Mouse (Mus musculus) ovary, postnatal 36 days (tissue): ENCODE results near the gene Fancc.

Experiments used
- DNase-seq: peaks from one replicate; pipeline ENCODE4 v3.0.0; 2022; ENCODE audit warnings: low spot score, mixed read lengths

Fancc gene

DNA sequence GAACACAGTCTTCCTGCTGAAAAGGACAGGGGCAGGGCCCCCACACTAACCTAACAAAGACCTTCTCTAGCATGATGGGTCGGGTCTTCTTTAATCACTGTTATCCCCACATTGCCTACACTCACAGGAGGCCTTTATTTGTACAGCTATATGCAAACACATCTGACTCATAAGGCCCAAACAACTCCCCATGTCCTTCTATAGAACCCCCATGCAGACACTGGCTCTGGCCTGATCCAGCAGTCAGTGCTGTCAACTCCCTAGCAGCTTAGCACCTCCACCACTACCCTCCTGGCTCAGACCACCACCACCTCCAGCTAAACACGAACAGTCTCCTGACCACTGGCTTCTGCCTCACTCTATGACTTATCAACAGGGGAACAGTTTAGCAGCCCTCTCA lies 149.4 kb downstream of the Fancc start:
- no peak for DNase-seq

DNA sequence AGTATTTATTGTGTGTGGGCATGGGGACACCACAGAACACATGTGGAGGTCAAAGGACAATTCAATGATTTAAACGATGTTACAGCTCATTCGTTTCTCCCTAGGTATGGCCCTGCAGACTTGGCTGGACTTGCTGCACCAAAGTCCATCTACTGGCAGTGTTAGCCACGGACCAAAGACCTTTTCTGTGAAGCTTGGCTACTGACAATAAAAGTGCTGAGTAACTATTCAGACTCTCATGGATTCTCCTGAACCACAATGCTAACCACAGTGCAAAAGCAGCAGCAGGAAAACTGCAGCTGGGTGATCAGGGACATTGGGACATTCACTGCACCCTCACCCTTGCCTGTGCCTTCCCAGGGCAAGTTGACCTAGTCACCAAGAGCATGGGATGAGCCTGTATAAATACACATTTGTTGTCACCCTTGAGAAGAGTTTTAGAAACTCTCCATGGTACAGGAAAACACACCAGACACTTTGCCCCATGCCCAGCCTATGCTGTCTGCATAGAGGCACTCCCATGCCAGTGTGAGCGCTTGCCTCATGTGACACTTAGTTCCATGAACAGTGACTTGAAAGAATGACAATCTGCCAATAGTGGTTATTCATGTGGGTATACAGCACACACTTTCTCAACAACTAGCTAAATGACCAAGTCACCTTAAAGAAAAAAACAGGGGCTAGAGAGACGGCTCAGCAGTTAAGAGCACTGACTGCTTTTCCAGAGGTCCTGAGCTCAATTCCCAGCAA lies 151.4 kb downstream of the Fancc start:
- DNase-seq, result no peak

DNA sequence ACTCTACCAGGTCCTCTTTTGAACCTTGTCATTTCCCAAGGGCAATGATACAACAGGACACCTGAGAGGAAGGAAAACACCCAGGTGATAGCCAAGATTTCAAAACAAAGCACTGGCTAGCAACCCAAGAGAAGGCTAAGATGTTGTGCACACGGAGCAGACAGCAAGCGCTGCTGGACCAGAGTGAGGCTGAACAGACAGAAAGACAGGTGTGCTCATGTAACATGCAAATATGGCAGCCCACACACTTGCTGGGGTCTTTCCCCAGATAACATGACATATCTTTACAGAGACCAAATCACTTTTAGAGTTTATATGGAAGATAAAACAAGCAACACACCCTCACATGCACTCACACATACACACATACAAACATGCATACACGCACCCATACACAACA lies 152.6 kb downstream of the Fancc start:
- no peak for DNase-seq

DNA sequence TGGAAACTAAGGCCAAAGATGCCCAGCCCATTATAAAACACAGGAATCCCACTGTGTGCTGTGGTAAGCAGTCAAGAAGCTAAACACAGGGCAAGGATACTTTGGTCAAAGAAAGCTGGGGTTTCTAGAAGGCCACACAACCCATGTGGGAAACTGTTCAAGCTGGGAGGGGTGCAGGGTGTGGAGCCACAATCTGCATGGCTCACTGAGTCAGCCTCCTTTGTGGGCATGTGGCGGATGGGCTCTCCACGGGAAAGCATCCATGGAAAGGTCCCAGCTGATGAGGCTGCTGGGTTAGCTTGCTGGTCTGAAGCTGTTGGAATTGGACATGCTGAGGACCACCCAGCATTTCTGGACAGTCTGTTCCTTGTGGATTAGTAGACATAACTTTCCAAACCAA lies 154.3 kb downstream of the Fancc start:
- no peak for DNase-seq

DNA sequence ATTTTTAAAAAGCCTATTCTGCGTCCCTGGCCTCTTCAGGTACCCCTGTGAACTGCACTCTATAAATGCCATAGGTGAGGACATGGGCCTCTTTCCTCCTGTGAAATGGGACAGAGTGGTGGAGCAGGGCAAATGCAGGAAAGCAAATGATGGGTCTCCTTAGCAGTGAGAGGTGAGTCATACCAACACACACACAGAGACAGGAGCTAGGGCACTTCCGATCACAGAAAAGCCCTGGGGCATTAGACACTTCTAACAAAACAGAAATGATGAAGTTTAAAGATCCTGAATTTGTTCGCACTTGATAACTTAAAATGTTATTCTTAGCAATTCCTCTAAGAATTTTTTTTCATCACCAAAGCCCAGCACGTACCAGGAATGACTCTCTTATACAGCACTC lies 157.1 kb downstream of the Fancc start:
- no peak for DNase-seq

DNA sequence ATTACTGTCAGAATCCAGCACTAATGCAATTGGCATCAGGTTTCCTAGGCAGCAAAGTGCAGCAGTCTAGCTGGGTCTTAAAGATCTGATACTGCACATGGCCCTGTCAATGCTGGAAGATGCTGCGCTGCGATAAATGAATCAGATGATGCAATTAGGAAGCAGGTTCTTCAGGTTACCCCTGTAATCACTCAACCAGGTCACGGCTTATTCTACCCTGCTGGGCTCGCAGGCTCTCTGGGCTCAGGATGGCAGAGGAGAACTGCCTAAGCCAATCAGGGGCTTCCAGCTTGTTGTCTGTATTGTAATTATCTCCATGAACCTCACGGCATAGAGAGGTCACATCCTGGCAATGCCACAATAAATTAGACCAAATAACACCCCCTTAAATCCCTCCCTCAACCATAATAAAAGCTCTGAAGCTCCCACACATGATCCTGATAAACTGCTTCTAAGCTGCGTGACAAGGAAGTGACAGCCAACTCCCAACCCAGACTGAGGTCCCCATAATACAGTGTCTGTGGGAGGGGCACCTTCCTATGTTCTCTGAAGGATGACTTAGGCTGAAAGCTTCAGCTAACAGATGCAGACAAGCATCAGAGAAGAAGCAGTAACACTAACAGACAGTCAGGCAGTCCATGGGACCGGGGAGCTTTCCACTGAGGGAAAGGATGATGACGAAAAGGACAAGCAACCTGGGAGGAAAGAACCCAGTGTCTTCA lies 159.7 kb downstream of the Fancc start:
- DNase-seq, result no peak

DNA sequence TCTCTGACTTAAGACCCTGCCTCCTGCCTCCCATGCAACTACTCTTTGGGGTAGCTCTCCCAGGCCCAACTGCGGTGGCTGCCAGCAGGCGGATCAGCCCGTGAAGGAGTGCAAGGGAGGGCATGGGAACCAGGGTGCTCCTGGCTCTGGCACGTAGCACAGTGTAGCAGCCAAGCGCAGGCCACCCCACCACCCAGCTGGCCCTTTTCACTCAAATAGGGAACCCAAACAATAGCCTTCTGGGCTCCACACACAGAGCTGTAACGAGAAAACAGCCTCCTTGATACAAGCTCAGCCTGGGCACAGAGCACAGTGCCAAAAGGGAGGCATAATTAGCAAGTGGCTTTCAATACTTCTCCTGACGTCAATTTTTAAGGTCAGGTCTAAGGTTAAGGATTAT lies 160.7 kb downstream of the Fancc start:
- peak; percentile 24 for DNase-seq

DNA sequence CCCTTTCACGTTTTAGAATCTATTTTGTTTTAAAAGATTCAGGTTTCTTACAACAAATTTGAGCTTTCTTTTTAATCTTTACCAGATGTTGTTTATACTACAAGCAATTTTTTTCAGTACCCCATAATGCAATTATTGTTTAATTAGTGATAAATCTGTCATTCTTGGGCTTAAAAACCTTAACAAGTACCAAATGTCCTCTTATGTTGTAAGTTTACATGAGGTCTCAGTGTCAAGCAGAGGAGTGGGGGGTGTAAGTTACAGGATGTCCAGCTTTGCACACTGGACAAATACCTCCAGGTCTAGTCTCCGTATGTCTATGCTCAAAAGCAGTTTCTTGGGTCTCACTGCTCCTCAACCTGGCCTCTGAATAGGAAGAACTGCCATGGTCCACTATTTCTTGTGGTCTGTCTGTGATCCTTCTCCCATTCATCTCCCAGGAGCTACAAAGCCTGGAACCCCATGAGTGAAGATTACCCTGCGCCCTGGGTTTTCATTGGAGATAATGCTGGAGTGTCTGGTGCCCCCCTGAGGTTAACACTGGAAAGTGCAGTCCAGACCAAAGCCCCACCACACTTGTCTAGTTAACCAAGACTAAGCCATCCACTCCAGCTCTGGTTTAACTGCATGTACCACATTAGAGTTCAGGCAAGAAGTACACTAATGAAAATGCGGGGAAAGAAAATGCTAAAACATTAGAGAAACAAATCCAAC lies 161.5 kb downstream of the Fancc start:
- no peak for DNase-seq

DNA sequence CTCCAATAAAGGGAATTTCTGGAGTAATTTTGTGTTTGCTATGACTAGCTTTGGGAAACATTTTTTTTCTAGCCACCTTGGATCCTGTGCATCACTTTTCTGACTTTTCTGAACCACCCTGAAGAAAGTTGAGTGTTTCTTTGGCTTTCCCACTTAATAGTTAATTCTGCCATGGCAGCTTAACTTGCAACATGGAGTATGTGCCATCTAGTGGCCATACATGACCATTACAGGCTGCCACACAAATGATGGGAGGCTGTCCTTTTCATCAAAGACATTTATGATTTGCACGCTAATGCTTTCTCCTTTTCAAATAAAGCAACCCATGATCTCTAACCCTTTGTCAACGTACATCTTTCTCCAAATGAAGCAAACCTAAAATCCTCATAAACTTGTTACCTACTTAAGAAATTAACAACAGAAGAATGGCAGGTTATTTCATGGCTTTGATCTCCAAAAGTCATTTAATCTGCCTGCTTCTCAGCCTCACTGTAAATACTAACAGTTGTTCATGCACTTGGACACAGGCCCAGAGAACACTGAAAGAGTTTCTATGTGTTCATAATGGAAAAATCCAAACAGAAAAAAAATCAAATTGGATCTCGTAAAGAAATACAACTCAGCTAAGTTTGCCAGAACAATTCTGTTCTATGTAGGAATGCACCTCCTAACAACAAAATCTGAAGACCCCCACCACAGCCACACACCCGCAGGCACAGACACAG lies 164.3 kb downstream of the Fancc start:
- no peak for DNase-seq

DNA sequence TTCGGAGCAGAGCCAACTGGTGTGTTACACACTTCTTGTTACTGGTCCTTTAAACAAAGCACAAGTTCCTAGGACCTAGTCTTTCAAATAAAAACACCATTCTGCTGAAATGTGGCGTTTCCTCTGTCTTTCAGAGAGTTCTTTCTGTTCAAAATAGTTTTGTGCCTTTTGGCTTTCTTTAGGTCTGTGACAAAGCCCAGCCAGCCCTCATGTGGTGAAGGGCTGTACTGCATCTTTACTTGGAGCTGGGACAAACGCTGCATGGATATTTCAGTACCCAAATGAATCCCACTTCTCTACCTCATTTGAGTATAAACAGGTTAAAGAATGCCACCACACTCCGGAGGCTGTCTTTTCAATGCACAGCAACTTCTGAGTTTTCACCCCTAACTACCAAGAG lies 165.7 kb downstream of the Fancc start:
- peak; percentile 65 for DNase-seq

DNA sequence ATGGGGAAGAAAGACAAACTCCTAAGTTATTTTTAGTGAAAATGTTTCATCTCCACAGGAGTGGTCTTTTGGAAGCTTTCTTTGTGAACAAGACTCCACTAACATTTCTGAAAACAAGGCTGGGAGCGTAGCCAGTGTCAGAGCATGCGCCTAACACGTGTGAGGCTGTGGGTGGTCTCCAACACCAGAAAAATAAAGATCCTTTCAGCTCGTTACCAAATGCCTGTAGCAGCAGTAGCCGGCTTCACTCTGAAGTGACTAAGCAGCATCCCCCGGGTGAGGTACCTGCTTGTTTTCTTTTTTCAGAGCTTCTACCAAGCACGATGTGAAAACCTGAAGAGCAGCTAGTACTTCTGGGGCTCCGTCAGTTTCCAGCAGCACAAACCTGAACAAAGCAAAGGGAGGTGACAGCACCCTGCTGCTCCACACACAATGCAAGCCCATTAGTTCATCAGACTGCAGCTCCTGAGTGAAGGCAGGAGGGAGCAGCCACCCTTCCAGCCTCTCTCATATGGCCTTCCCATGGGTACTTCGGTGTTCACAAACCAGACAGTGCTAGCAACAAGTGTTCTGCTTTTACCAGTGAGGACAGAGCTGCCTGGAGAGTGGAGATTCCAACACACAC lies 166.7 kb downstream of the Fancc start:
- DNase-seq, result no peak

DNA sequence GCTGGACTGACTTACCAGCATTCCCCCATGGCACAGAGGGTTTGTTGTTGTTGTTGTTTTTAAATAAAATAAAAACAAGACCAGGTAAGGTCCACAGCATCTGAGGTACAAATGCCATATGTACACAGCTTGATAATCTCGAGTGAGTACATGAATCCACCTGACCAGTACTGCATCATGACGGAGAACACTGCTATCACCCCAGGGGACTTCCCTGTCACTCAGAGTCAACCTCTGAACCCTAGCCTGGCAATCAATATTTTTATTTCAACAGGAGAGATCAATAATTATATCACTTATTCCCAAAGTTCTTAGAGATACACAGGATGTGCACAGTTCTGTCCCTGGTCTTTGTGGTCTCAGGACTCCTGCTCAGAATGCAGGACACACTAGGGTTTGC lies 171.1 kb downstream of the Fancc start:
- no peak for DNase-seq

DNA sequence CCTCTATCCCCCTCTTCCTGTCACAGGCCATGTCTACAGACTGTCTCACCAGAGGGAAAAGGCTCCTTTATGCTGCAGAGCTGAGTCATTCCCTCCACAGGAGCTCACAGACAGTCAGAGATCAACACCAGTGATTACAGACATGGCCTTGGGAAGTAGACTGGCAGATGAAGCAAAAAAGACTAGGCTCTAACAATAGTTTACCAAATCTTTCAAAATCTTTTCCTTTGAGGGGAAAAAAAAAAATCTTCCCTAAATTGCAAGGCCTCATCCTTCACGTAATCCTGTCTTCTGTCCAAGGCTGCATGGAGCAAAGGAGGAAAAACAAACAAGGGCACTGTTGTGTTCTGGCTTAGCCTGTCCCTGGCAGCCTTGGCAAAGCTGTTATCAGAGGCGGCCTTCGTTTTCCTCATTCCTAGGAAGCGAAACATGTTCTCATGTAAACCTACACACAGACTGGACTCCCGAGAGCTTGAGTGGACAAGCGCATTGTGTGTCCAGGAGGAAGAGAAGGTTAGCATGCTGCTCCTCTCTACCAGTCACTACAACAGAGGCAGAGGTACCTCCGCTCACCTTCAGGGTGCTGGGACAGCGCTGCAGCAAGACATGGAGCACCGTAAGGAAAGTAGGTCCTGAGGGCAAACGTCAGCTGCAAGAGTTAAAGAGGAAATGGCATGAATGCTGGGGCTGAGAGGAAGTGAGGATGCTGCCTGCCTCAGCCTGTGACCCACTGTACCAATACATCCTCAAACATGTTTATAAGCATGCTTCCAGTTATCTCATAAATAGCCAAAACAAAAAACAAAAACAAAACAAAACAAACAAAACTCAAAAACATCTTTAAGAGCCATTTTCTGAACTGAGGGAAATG lies 171.9 kb downstream of the Fancc start:
- DNase-seq, result peak; percentile 53

DNA sequence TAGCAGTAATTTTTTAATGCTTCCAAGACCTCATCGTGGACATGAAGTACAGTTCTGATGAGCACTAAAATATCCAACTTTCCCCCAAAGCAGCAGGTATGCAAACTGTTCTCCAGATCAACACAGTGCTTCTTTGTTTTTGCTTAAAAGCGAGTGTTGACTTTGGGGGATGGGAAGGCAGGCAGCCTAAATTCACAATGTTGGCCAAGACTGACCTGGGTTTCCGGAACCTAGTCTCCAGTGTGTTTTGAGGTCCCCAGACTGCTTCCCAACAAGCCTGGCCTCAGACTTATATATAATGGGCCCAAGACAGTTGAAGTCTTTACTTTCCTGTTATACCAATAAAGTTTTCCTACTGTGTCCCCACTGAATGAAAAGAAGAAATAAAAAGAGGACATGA lies 172.8 kb downstream of the Fancc start:
- no peak for DNase-seq

DNA sequence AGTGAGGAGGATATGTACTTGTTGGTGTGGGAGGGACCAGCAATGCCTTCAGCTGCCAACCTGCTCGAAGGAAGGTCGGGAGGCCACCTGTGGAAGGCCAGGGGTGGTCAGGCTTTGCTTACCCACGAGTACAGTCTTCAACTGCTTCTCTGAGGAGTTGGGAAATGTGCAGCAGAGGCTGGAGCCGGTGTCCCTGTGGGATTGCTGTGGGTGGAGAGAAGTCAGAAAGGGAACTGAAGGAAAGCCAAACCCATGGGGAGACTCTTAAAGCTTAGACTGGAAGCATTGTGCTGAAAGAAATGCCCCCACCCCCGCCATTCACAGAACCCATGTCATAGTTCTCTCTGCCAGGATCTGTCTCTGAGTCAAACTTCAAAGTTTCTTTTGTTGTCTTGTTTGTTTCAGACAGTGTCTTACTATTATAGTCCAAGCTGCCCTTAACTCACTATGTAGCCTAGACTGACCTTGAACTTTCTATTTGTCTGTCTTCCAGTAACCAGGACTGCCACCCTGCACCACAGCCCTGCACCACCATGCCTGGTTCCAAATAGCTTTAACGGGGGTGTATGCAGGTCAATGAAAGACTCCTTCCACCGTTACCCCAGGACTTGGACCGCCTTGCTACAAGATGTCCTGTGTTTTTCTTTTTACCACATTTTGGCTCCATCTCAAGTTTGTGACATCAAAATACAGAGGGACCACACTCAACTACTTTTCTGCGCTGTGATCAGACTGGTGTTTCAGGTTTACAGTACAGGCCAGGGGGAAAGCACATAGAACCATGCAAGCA lies 173.6 kb downstream of the Fancc start:
- DNase-seq, result no peak

DNA sequence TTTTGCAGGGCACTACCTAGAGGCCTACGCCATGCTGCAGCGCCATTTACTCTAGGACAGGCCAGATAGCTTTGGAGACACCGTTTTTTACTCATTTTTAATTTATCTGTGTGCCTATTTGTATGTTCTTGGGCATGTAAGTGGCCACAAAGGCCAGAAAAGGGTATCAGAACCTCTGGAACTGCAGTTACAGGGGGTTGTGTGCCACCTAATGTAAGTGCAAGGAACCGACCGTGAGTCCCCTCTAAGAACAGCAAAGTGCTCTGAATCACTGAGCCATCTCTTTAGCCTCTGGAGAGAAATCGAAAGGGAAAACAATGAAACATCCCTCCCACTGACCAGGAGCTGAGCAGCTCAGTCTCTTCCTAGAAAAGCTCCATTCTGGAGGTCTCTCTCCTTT lies 174.3 kb downstream of the Fancc start:
- no peak for DNase-seq

DNA sequence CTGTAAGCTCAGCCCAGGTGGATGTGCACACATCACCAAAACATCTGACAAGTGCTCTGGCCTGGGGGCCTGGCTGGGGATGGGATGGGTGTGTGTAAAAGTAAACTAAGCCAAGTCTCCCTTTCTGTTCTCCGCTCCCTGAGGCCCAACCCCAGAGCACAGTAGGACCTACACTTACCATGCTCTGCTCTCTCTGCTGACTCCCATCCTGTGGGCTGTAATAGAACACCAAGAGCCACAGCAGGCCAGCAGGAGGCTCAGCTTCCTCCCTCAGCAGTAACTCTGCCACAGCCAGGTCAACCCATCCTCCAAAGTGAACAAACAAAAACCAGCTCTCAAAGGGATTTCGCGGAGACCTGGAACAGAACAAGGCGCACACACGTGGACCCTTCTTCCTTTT lies 175.4 kb downstream of the Fancc start:
- DNase-seq, result no peak

DNA sequence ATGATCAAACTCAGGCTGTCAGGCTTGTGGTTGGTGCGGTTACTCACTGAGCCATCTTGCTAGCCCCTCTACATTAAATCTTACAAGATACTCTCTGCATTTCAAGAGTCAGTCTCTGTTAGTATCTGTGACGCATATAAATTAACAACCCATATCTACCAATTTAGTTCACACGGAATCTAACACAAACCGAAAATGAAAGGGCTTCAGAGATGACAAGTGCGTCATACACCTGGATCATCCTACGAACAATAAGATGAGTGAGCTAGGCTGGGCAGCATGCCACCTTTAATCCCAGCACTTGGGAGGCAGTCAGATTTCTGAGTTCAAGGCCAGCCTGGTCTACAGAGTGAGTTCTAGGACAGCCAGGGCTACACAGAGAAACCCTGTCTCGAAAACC lies 177.3 kb downstream of the Fancc start:
- DNase-seq, result no peak

DNA sequence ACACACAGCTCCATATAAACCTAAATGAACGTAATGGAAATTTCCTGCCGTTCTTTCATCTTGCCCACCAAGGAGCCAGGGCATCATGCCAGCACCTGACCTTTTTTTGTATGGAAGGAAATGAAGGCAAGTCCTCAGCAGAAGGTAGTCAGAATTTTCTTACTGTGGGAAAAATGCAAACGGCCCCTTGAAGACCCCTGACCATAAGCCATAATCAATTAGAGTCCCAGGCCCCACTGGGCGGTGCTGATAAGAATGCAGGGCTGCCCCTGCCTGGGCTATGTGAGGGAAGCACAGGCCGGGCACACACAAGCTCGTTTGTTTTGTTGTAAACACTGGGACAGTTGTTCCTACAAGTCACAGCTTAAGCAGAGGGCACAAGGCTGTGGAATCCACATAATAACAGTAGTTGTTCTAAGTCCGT lies 179.4 kb downstream of the Fancc start:
- no peak for DNase-seq

DNA sequence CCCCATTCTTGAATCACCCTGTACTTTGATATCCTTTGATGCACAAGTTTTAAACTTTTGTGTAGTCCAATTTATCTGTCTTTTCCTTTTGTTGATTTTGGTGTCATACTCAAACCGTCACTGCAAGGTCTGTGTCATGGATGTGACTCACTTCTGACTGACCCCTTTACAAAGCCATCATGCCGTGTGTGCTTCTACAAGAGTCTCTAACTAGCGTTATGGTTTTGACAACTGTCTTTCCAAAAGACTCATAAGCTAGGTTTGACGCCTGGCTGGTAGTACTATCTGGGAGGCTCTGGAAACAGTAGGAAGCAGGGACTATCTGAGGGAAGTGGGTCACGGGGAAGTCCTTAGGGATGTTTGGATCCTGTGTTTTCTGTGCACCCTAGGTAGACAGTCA lies 180.7 kb downstream of the Fancc start:
- DNase-seq, result no peak
